Mouse (Mus musculus) kidney, postnatal 0 days (tissue): ENCODE results near the gene A830018L16Rik. TPM values are rescaled to one million over a fixed set of nuclear protein-coding genes. Genes with fewer than 3 reads are reported as not detected.
A peak's percentile ranks its signal among the peaks of the same experiment; 100 is the strongest.

Experiments
- ATAC-seq: fragments of 200-750 bp; cut with Nextera tagmentation; replicated peaks from 2 replicates; pipeline ENCODE4 v1.8.0; 2017; ENCODE audit warnings: low read depth, moderate number of reproducible peaks, moderate TSS enrichment, moderate library complexity; ENCODE audit not compliant: low FRiP score
- DNase-seq: peaks from one replicate; pipeline ENCODE4 v3.0.0-alpha.2; 2016; ENCODE audit warnings: low spot score
- H3K27ac ChIP-seq: fragments of 300-500 bp; sonication (generic); 2 replicates; pipeline ENCODE4 v1.5.1; 2014; ENCODE audit warnings: mild to moderate bottlenecking
- H3K27me3 ChIP-seq: fragments of 300-500 bp; sonication (generic); 2 replicates; pipeline ENCODE4 v1.6.1; 2014; ENCODE audit warnings: low read length, mixed read lengths; ENCODE audit not compliant: insufficient read depth
- H3K36me3 ChIP-seq: fragments of 300-500 bp; sonication (generic); 2 replicates; pipeline ENCODE4 v1.6.1; 2014; ENCODE audit warnings: low read length, mixed read lengths; ENCODE audit not compliant: insufficient read depth
- H3K4me1 ChIP-seq: fragments of 300-500 bp; sonication (generic); replicated peaks from 2 replicates; pipeline ENCODE4 v1.6.1; 2014; ENCODE audit warnings: antibody characterized with exemption, low read length, mixed read lengths; ENCODE audit not compliant: insufficient read depth
- H3K4me2 ChIP-seq: fragments of 300-500 bp; sonication (generic); 2 replicates; pipeline ENCODE4 v1.6.1; 2014; ENCODE audit warnings: mild to moderate bottlenecking, low read length, moderate library complexity, mixed read lengths
- H3K4me3 ChIP-seq: fragments of 300-500 bp; sonication (generic); replicated peaks from 2 replicates; pipeline ENCODE4 v1.5.1; 2014; ENCODE audit warnings: low read depth, low read length
- H3K9ac ChIP-seq: fragments of 300-500 bp; sonication (generic); 2 replicates; pipeline ENCODE4 v1.6.1; 2014; ENCODE audit warnings: low read depth, low read length
- H3K9me3 ChIP-seq: fragments of 300-500 bp; sonication (generic); replicated peaks from 2 replicates; pipeline ENCODE4 v1.6.1; 2016; ENCODE audit warnings: low read length, inconsistent platforms, mixed read lengths
- CTCF ChIP-seq: IDR thresholded peaks from 2 replicates; pipeline ENCODE4 v1.5.1; 2016; ENCODE audit warnings: antibody characterized with exemption, low read depth, mild to moderate bottlenecking, moderate library complexity
- WGBS: fragments of 180-500 bp; shearing (Covaris S2); extraction: QIAGEN DNeasy Blood & Tissue Kit; methylation state at CpG from one replicate; pipeline ENCODE4 v1.1.7; 2014; 5-methylcytosine and 5-hydroxymethylcytosine counted together
- polyA plus RNA-seq: library from polyadenylated mRNA; unstranded; fragments of >200 nt; fragmentation: Nextera tagmentation; extraction: Ambion mirVana; gene quantifications from 2 replicates; pipeline ENCODE4 v1.2.1, GENCODE M21; 2015

Gene A830018L16Rik
- polyA plus RNA-seq, 1 experiment from 2014 or later, result 0.14 TPM

- DNase-seq, result peak; percentile 75
- Histone ChIP-seq H3K27ac (no peak overlapping the region), H3K4me2 (no peak overlapping the region), H3K27me3 (no peaks in the 10 kb centered on the region), H3K9ac (no peak overlapping the region), H3K4me1 (no peaks in the 10 kb centered on the region), H3K9me3 (no peaks in the 10 kb centered on the region), H3K36me3 (no peaks in the 10 kb centered on the region), H3K4me3 (no peak overlapping the region)
- TF ChIP-seq CTCF, result no peak
- no peak; the same call in 1 of the 2 replicates for ATAC-seq
- 47% methylated on average over 2 of the region's 2 CpGs for WGBS
Observed at GRCm38 (mm10) chr1:11959421-11960206, 545.7 kb downstream of the A830018L16Rik start.

GRCm38 (mm10) chr1:11982590-11983136 lies 568.8 kb downstream of the A830018L16Rik start:
- no peak for TF ChIP-seq CTCF
- 69% methylated on average over 4 of the region's 4 CpGs for WGBS
- no peaks in the 10 kb centered on the region for H3K9me3 ChIP-seq
- no peak for DNase-seq
- no peaks in the 10 kb centered on the region for H3K4me1 ChIP-seq
- no peaks in the 10 kb centered on the region for H3K36me3 ChIP-seq
- no peaks in the 10 kb centered on the region for H3K27me3 ChIP-seq
- H3K4me3 ChIP-seq, result no peak overlapping the region
- ATAC-seq, result no peak
- H3K9ac ChIP-seq, result no peak overlapping the region
- no peak overlapping the region for H3K27ac ChIP-seq
- no peak overlapping the region for H3K4me2 ChIP-seq

GRCm38 (mm10) chr1:11990011-11990410 lies 576.1 kb downstream of the A830018L16Rik start:
- peak; percentile 61 for DNase-seq
- Histone ChIP-seq H3K9ac (no peak overlapping the region), H3K36me3 (no peaks in the 10 kb centered on the region), H3K9me3 (no peaks in the 10 kb centered on the region), H3K4me2 (no peak overlapping the region), H3K4me3 (no peak overlapping the region), H3K27me3 (no peaks in the 10 kb centered on the region), H3K4me1 (no peaks in the 10 kb centered on the region), H3K27ac (no peak overlapping the region)
- no peak for TF ChIP-seq CTCF
- ATAC-seq, result no peak
- WGBS, result 59% methylated on average over 3 of the region's 3 CpGs

- peak; percentile 25 for DNase-seq
- no peaks in the 10 kb centered on the region for H3K36me3 ChIP-seq
- H3K9ac ChIP-seq, result no peak overlapping the region
- no peak overlapping the region for H3K27ac ChIP-seq
- no peaks in the 10 kb centered on the region for H3K9me3 ChIP-seq
- 28% methylated on average over 2 of the region's 2 CpGs for WGBS
- no peaks in the 10 kb centered on the region for H3K27me3 ChIP-seq
- no peak for ATAC-seq
- no peak overlapping the region for H3K4me2 ChIP-seq
- H3K4me1 ChIP-seq, result no peaks in the 10 kb centered on the region
- no peak for TF ChIP-seq CTCF
- H3K4me3 ChIP-seq, result no peak overlapping the region
Observed at GRCm38 (mm10) chr1:11996297-11996878, 582.5 kb downstream of the A830018L16Rik start.

- Histone ChIP-seq H3K36me3 (no peaks in the 10 kb centered on the region), H3K4me2 (no peak overlapping the region), H3K9me3 (no peaks in the 10 kb centered on the region), H3K9ac (no peak overlapping the region), H3K4me1 (no peaks in the 10 kb centered on the region), H3K27ac (no peak overlapping the region), H3K4me3 (no peak overlapping the region), H3K27me3 (no peaks in the 10 kb centered on the region)
- TF ChIP-seq CTCF, result no peak
- WGBS, result 68% methylated on average over 2 of the region's 2 CpGs
- DNase-seq, result no peak
- no peak for ATAC-seq
Observed at GRCm38 (mm10) chr1:11997574-11997973, 583.7 kb downstream of the A830018L16Rik start.

DNA sequence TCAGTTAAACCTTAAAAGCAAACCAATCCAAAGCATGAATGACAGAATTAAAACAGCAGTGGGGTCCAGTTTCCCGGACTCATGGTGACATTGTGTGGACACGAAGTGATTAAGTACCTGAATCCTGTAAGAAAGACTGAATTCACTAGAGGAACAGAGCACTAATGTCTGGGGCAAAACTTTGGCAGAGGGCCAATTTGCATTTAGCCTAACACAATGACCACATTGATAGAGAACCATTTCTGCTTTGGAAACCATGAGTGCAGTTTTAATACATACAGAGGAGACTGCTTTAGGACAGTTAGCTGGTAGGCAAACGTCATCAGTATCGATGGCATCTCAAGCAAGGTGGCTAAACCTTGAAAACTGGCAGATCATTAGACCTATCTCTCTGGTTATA lies 586.7 kb downstream of the A830018L16Rik start:
- no peak overlapping the region for H3K9ac ChIP-seq
- TF ChIP-seq CTCF, result no peak
- no peaks in the 10 kb centered on the region for H3K4me1 ChIP-seq
- H3K27ac ChIP-seq, result no peak overlapping the region
- DNase-seq, result no peak
- H3K9me3 ChIP-seq, result no peaks in the 10 kb centered on the region
- H3K36me3 ChIP-seq, result no peaks in the 10 kb centered on the region
- 59% methylated on average over 4 of the region's 4 CpGs for WGBS
- H3K4me3 ChIP-seq, result no peak overlapping the region
- H3K27me3 ChIP-seq, result no peaks in the 10 kb centered on the region
- H3K4me2 ChIP-seq, result no peak overlapping the region
- ATAC-seq, result no peak
